Mouse (Mus musculus) heart, embryonic 16.5 days (tissue): ENCODE results near the gene Rbm45. TPM values are rescaled to one million over a fixed set of nuclear protein-coding genes. Genes with fewer than 3 reads are reported as not detected.

Experiments
- ATAC-seq: fragments of 200-750 bp; cut with Nextera tagmentation; replicated peaks from 2 replicates; pipeline ENCODE4 v1.8.0; 2017; ENCODE audit warnings: moderate number of reproducible peaks; ENCODE audit not compliant: insufficient read depth, low FRiP score; ENCODE audit errors: extremely low read depth
- H3K27ac ChIP-seq: fragments of 300-500 bp; sonication (generic); 2 replicates; pipeline ENCODE4 v1.5.1; 2014; ENCODE audit warnings: mild to moderate bottlenecking, low read length, control low read depth, moderate library complexity
- H3K27me3 ChIP-seq: fragments of 300-500 bp; sonication (generic); 2 replicates; pipeline ENCODE4 v1.6.1; 2014; ENCODE audit warnings: low read length, mixed read lengths; ENCODE audit not compliant: control insufficient read depth, insufficient read depth
- H3K36me3 ChIP-seq: fragments of 300-500 bp; sonication (generic); 2 replicates; pipeline ENCODE4 v1.6.1; 2014; ENCODE audit not compliant: control insufficient read depth, insufficient read depth
- H3K4me1 ChIP-seq: fragments of 300-500 bp; sonication (generic); 2 replicates; pipeline ENCODE4 v1.6.1; 2014; ENCODE audit warnings: low read length, mixed read lengths; ENCODE audit not compliant: control insufficient read depth, insufficient read depth
- H3K4me2 ChIP-seq: fragments of 300-500 bp; sonication (generic); 2 replicates; pipeline ENCODE4 v1.6.1; 2014; ENCODE audit warnings: low read depth, mild to moderate bottlenecking, control low read depth, low read length
- H3K4me3 ChIP-seq: fragments of 300-500 bp; sonication (generic); 2 replicates; pipeline ENCODE4 v1.5.1; 2014; ENCODE audit warnings: mild to moderate bottlenecking, control low read depth, low read length
- H3K9ac ChIP-seq: fragments of 300-500 bp; sonication (generic); 2 replicates; pipeline ENCODE4 v1.6.1; 2014; ENCODE audit warnings: low read length, control low read depth
- H3K9me3 ChIP-seq: fragments of 300-500 bp; sonication (generic); replicated peaks from 2 replicates; pipeline ENCODE4 v1.6.1; 2016; ENCODE audit warnings: low read length; ENCODE audit not compliant: control insufficient read depth
- WGBS: fragments of 180-500 bp; shearing (Covaris S2); extraction: QIAGEN DNeasy Blood & Tissue Kit; methylation state at CpG from one replicate; pipeline ENCODE4 v1.1.7; 2014; 5-methylcytosine and 5-hydroxymethylcytosine counted together
- polyA plus RNA-seq: library from polyadenylated mRNA; unstranded; fragments of >200 nt; fragmentation: Nextera tagmentation; extraction: Ambion mirVana; gene quantifications from 2 replicates; pipeline ENCODE4 v1.2.1, GENCODE M21; 2015

Rbm45 gene
- polyA plus RNA-seq, 1 experiment from 2014 or later, result 10.6 TPM

GRCm38 (mm10) chr2:76338215-76339156, 31.3 kb upstream of the Rbm45 start, which contains the start of gene Pde11a:
Gene Pde11a (minus strand): TSS chr2:76338774.
- peak within 1 kb of the TSS; percentile 60 for H3K4me3 ChIP-seq
- H3K27me3 ChIP-seq, result peaks cover 3% of the 10 kb centered on the region; the same call in 1 of the 2 replicates
- H3K4me1 ChIP-seq, result 0 out of 2 replicates have a peak, but pooled peaks cover 2% of the 10 kb centered on the region
- 16% methylated on average over 41 of the region's 41 CpGs for WGBS
- H3K27ac ChIP-seq, result no peak within 1 kb of the TSS
- H3K4me2 ChIP-seq, result peak within 1 kb of the TSS; percentile 94
- H3K9ac ChIP-seq, result peak within 1 kb of the TSS; percentile 55
- ATAC-seq, result no peak
- no peaks in the 10 kb centered on the region for H3K9me3 ChIP-seq
- H3K36me3 ChIP-seq, result no peaks in the 10 kb centered on the region

- H3K9ac ChIP-seq, result no peak overlapping the region
- 85% methylated on average over 9 of the region's 9 CpGs for WGBS
- H3K27me3 ChIP-seq, result peaks cover 3% of the 10 kb centered on the region; the same call in 1 of the 2 replicates
- no peak for ATAC-seq
- H3K4me1 ChIP-seq, result 0 out of 2 replicates have a peak, but pooled peaks cover 2% of the 10 kb centered on the region
- no peaks in the 10 kb centered on the region for H3K9me3 ChIP-seq
- H3K4me3 ChIP-seq, result no peak overlapping the region
- H3K36me3 ChIP-seq, result no peaks in the 10 kb centered on the region
- no peak overlapping the region for H3K4me2 ChIP-seq
- H3K27ac ChIP-seq, result no peak overlapping the region
Observed at GRCm38 (mm10) chr2:76342146-76342545, 27.6 kb upstream of the Rbm45 start.

GRCm38 (mm10) chr2:76347839-76348238, 21.9 kb upstream of the Rbm45 start:
- no peak for ATAC-seq
- H3K4me3 ChIP-seq, result no peak overlapping the region
- 70% methylated on average over 6 of the region's 6 CpGs for WGBS
- no peak overlapping the region for H3K4me2 ChIP-seq
- no peak overlapping the region for H3K9ac ChIP-seq
- H3K27ac ChIP-seq, result no peak overlapping the region
- H3K9me3 ChIP-seq, result no peaks in the 10 kb centered on the region
- H3K27me3 ChIP-seq, result no peaks in the 10 kb centered on the region
- H3K36me3 ChIP-seq, result no peaks in the 10 kb centered on the region
- no peaks in the 10 kb centered on the region for H3K4me1 ChIP-seq

GRCm38 (mm10) chr2:76360226-76360625, 9.6 kb upstream of the Rbm45 start, which contains the start of gene Cyct:
Gene Cyct (minus strand): TSS chr2:76360450.
- Histone ChIP-seq H3K9me3 (0 out of 2 replicates have a peak, but pooled peaks cover 2% of the 10 kb centered on the region), H3K9ac (no peak within 1 kb of the TSS), H3K27me3 (no peaks in the 10 kb centered on the region), H3K27ac (no peak within 1 kb of the TSS), H3K4me1 (no peaks in the 10 kb centered on the region), H3K4me3 (no peak within 1 kb of the TSS), H3K4me2 (no peak within 1 kb of the TSS), H3K36me3 (no peaks in the 10 kb centered on the region)
- ATAC-seq, result no peak
- 77% methylated on average over 11 of the region's 11 CpGs for WGBS

- Histone ChIP-seq H3K9ac (no peak overlapping the region), H3K4me2 (no peak overlapping the region), H3K36me3 (no peaks in the 10 kb centered on the region), H3K9me3 (0 out of 2 replicates have a peak, but pooled peaks cover 2% of the 10 kb centered on the region), H3K27me3 (no peaks in the 10 kb centered on the region), H3K27ac (no peak overlapping the region), H3K4me3 (no peak overlapping the region), H3K4me1 (no peaks in the 10 kb centered on the region)
- ATAC-seq, result no peak
- 46% methylated on average over 2 of the region's 2 CpGs for WGBS
Observed at GRCm38 (mm10) chr2:76362111-76362510, 7.7 kb upstream of the Rbm45 start.

- 0 out of 2 replicates have a peak, but pooled peaks cover 2% of the 10 kb centered on the region for H3K9me3 ChIP-seq
- H3K4me3 ChIP-seq, result no peak overlapping the region
- H3K36me3 ChIP-seq, result no peaks in the 10 kb centered on the region
- no peak for ATAC-seq
- no peaks in the 10 kb centered on the region for H3K27me3 ChIP-seq
- no peak overlapping the region for H3K4me2 ChIP-seq
- H3K27ac ChIP-seq, result no peak overlapping the region
- no peak overlapping the region for H3K9ac ChIP-seq
- H3K4me1 ChIP-seq, result peaks cover under 1% of the 10 kb centered on the region
- WGBS, result 62% methylated on average over 4 of the region's 4 CpGs
Observed at GRCm38 (mm10) chr2:76365811-76366210, 4.0 kb upstream of the Rbm45 start.

GRCm38 (mm10) chr2:76367188-76367922, 2.4 kb upstream of the Rbm45 start:
- no peak for ATAC-seq
- Histone ChIP-seq H3K4me3 (no peak overlapping the region), H3K4me2 (no peak overlapping the region), H3K27ac (no peak overlapping the region), H3K27me3 (no peaks in the 10 kb centered on the region), H3K9ac (no peak overlapping the region), H3K9me3 (no peaks in the 10 kb centered on the region), H3K4me1 (peaks cover 13% of the 10 kb centered on the region), H3K36me3 (peaks cover 3% of the 10 kb centered on the region)
- WGBS, result 16% methylated on average over 9 of the region's 9 CpGs

- ATAC-seq, result no peak
- no peak overlapping the region for H3K27ac ChIP-seq
- WGBS, result 66% methylated on average over 13 of the region's 13 CpGs
- H3K36me3 ChIP-seq, result peaks cover 11% of the 10 kb centered on the region
- no peaks in the 10 kb centered on the region for H3K27me3 ChIP-seq
- H3K9ac ChIP-seq, result no peak overlapping the region
- no peaks in the 10 kb centered on the region for H3K9me3 ChIP-seq
- H3K4me3 ChIP-seq, result no peak overlapping the region
- H3K4me1 ChIP-seq, result peaks cover 13% of the 10 kb centered on the region
- no peak overlapping the region for H3K4me2 ChIP-seq
Observed at GRCm38 (mm10) chr2:76368861-76369660, 723 bp upstream of the Rbm45 start.
